Mouse (Mus musculus): Measurements from ENCODE around the gene Plpp6. TPM values are rescaled to one million over a fixed set of nuclear protein-coding genes. Genes with fewer than 3 reads are reported as not detected.

Plpp6 gene
- polyA plus RNA-seq (2015; fragmentation: Nextera tagmentation; extraction: Ambion mirVana): 6.0 and 6.4 TPM in 2 replicates

DNA sequence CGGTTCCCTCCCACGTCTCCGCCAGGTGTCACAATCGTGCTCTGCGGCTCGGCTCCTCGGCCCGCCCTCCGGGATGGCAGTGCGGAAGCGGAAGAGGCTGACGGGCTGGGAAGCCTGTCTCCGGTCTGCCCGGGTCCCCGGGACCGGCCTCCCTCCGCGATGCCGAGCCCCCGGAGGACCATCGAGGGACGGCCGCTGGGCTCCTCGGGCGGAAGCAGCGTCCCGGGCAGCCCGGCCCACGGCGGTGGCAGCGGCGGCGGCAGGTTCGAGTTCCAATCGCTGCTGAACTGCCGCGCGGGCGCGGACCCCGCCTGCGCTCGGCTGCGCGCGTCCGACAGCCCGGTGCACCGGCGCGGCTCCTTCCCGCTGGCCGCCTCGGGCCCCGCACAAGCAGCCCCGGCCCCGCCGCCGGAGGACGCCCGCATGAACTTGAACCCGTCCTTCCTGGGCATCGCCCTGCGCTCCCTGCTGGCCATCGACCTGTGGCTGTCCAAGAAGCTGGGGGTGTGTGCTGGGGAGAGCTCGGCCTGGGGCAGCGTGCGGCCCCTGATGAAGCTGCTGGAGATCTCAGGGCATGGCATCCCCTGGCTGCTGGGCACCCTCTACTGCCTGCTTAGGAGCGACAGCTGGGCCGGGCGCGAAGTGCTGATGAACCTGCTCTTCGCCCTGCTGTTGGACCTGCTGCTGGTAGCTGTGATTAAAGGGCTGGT lies at the start of gene Plpp6:
Gene Plpp6 (plus strand): TSS at position 112 of the 710 bp plus-strand sequence.
- WGBS: under 1% methylated on average over 73 of the region's 73 CpGs
- H3K9ac ChIP-seq: peak within 1 kb of the TSS; percentile 94
- H3K27ac ChIP-seq (replicated peaks): peak within 1 kb of the TSS; percentile 83
- no peaks in the 10 kb centered on the region for H3K9me3 ChIP-seq
- 0 out of 2 replicates have a peak, but pooled peaks cover 3% of the 10 kb centered on the region for H3K36me3 ChIP-seq
- ATAC-seq (ENCODE audit: extremely low read depth, insufficient number of reproducible peaks, low FRiP score, low TSS enrichment): 0 out of 2 replicates have a peak, but pooled peaks have one; percentile 63
- peak within 1 kb of the TSS; percentile 82 for H3K4me2 ChIP-seq
- H3K4me3 ChIP-seq: peak within 1 kb of the TSS; percentile 91
- H3K27me3 ChIP-seq (replicated peaks): no peaks in the 10 kb centered on the region
- H3K4me1 ChIP-seq: peaks cover 45% of the 10 kb centered on the region

GRCm38 (mm10) chr19:28914598-28914997 lies 49.2 kb upstream of the Plpp6 start:
- no peak overlapping the region for H3K4me3 ChIP-seq
- H3K9ac ChIP-seq: no peak overlapping the region
- ATAC-seq (ENCODE audit: extremely low read depth, insufficient number of reproducible peaks, low FRiP score, low TSS enrichment): no peak
- H3K36me3 ChIP-seq: no peaks in the 10 kb centered on the region
- peaks cover 11% of the 10 kb centered on the region for H3K4me1 ChIP-seq
- no peaks in the 10 kb centered on the region for H3K27me3 ChIP-seq (replicated peaks)
- H3K27ac ChIP-seq (replicated peaks): no peak overlapping the region
- H3K4me2 ChIP-seq: no peak overlapping the region
- H3K9me3 ChIP-seq: no peaks in the 10 kb centered on the region
- WGBS: 69% methylated on average over 6 of the region's 6 CpGs

DNA sequence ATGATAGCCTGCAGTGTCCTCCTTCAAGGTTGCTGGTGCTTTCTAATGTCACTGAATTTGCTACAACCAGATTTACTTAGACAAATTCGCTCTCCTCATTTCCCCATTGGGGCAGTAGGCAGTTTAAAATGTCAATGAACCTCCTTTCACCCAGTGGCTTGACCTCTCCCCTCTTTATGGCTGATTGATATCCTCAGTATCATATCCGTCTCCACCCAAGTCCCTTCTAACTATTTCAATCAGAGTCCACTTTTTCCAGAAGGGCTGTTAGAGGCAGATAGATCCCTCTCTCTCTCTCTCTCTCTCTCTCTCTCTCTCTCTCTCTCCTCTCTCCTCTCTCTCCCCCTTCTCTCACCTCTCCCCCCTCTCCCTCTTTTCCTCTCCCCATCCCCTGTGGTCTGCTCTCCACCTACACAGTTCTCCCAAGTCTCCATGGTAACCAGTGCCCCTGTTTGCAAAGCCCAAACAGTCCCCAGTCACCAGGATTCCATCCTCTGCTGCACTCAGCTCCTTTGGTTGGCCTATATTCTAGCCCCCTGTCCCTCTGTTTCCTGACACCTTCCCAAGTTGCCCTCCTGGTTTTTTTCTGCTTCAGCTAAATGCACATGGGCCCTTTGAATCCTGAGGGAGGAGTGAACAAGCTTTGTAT lies 48.0 kb upstream of the Plpp6 start:
- WGBS: 78% methylated on average over 2 of the region's 2 CpGs
- Histone ChIP-seq H3K4me1 (peaks cover 11% of the 10 kb centered on the region), H3K9me3 (no peaks in the 10 kb centered on the region)

GRCm38 (mm10) chr19:28916492-28916891 lies 47.3 kb upstream of the Plpp6 start:
- ATAC-seq (ENCODE audit: extremely low read depth, insufficient number of reproducible peaks, low FRiP score, low TSS enrichment): no peak
- Histone ChIP-seq H3K36me3 (no peaks in the 10 kb centered on the region), H3K9me3 (no peaks in the 10 kb centered on the region), H3K9ac (no peak overlapping the region), H3K27me3 (replicated peaks) (no peaks in the 10 kb centered on the region), H3K4me1 (peaks cover 11% of the 10 kb centered on the region), H3K4me2 (no peak overlapping the region), H3K4me3 (no peak overlapping the region), H3K27ac (replicated peaks) (no peak overlapping the region)
- WGBS: 55% methylated on average over 4 of the region's 4 CpGs

More for the DNA sequence above, 48.0 kb upstream of the Plpp6 start:
- Histone ChIP-seq H3K4me2 (no peak overlapping the region), H3K9ac (no peak overlapping the region), H3K27me3 (replicated peaks) (no peaks in the 10 kb centered on the region), H3K4me3 (no peak overlapping the region), H3K36me3 (no peaks in the 10 kb centered on the region), H3K27ac (replicated peaks) (no peak overlapping the region)
- ATAC-seq (ENCODE audit: extremely low read depth, insufficient number of reproducible peaks, low FRiP score, low TSS enrichment): no peak

- H3K4me3 ChIP-seq: no peak overlapping the region
- no peak overlapping the region for H3K27ac ChIP-seq (replicated peaks)
- H3K36me3 ChIP-seq: no peaks in the 10 kb centered on the region
- H3K9ac ChIP-seq: no peak overlapping the region
- ATAC-seq (ENCODE audit: extremely low read depth, insufficient number of reproducible peaks, low FRiP score, low TSS enrichment): no peak
- H3K9me3 ChIP-seq: no peaks in the 10 kb centered on the region
- H3K4me2 ChIP-seq: no peak overlapping the region
- peaks cover 11% of the 10 kb centered on the region for H3K4me1 ChIP-seq
- WGBS: 77% methylated on average over 5 of the region's 5 CpGs
- no peaks in the 10 kb centered on the region for H3K27me3 ChIP-seq (replicated peaks)
These were observed 45.9 kb upstream of the Plpp6 start for GRCm38 (mm10) chr19:28917839-28918238.

GRCm38 (mm10) chr19:28926366-28926765 lies 37.4 kb upstream of the Plpp6 start:
- Histone ChIP-seq H3K9me3 (0 out of 2 replicates have a peak, but pooled peaks cover 3% of the 10 kb centered on the region), H3K4me2 (no peak overlapping the region), H3K9ac (no peak overlapping the region), H3K27me3 (replicated peaks) (no peaks in the 10 kb centered on the region), H3K4me3 (no peak overlapping the region), H3K36me3 (no peaks in the 10 kb centered on the region), H3K4me1 (peaks cover 12% of the 10 kb centered on the region), H3K27ac (replicated peaks) (no peak overlapping the region)
- no peak for ATAC-seq (ENCODE audit: extremely low read depth, insufficient number of reproducible peaks, low FRiP score, low TSS enrichment)
- WGBS: 84% methylated on average over 5 of the region's 5 CpGs

DNA sequence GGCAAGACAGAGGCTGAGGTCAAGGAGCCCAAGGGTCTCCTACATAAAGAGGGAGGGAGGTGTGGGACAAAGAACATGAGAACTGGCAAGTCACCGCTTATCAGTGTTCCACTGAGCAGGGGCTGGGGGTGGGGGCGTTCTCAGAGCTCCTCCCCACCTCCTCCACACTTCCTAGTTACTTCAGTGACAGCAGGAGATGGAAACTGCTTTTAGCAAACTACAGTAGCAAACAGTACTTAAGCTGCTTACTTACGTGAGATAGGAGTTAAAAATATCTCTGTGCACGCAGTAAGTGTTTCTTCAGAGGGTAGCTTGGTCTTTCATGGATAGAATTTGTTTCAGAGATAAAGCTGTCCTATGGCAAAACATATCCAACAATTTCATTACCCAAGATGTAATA lies 36.4 kb upstream of the Plpp6 start:
- Histone ChIP-seq H3K4me1 (peaks cover 12% of the 10 kb centered on the region), H3K4me2 (no peak overlapping the region), H3K4me3 (no peak overlapping the region), H3K27me3 (replicated peaks) (no peaks in the 10 kb centered on the region), H3K27ac (replicated peaks) (peak overlapping the region; percentile 37), H3K9ac (no peak overlapping the region; the same call in 1 of the 2 replicates), H3K36me3 (no peaks in the 10 kb centered on the region), H3K9me3 (0 out of 2 replicates have a peak, but pooled peaks cover 3% of the 10 kb centered on the region)
- no peak for ATAC-seq (ENCODE audit: extremely low read depth, insufficient number of reproducible peaks, low FRiP score, low TSS enrichment)
- WGBS: 10% methylated on average over 4 of the region's 4 CpGs

DNA sequence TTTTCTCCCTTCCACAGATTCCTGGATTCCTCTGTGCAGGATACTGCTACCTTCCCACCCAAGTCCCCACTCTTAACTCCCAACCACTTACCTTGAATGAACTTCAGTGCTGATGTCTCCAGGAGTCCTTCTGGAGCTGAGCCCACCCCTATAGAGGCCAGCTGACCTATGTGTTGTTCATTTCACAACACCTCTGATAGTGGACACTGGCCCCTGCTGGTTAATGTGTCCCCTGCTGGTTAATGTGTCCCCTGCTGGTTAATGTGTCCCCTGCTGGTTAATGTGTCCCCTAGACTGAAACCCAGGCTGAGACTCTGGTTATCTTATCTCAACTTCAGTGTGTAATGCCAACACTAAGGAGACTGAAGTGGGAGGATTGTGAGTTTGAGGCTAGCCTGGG lies 34.7 kb upstream of the Plpp6 start:
- peak; percentile 42; the same call in 1 of the 2 replicates for ATAC-seq (ENCODE audit: extremely low read depth, insufficient number of reproducible peaks, low FRiP score, low TSS enrichment)

DNA sequence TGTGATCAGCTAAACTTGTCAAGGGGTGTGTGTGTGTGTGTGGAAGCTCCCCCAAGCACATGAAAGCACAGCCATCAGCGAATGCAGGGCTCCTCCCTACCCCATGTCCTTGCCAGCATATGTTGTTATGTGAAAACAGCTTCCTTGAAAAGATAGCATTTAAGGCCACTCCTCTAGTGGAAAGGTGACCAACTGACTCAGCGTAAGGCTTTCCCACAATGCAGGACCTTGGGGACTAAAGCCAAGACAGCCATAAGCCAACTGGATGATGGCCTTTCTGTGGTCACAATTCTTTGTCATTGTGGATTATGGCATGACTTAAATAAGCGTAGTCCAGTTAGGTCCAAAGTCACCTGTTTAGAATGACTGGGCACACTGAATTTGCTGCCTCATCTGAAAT lies 28.9 kb upstream of the Plpp6 start:
- Histone ChIP-seq H3K36me3 (no peaks in the 10 kb centered on the region), H3K4me2 (no peak overlapping the region), H3K4me1 (peaks cover 2% of the 10 kb centered on the region), H3K27me3 (replicated peaks) (no peaks in the 10 kb centered on the region), H3K27ac (replicated peaks) (no peak overlapping the region), H3K9ac (no peak overlapping the region), H3K9me3 (no peaks in the 10 kb centered on the region), H3K4me3 (no peak overlapping the region)
- no peak for ATAC-seq (ENCODE audit: extremely low read depth, insufficient number of reproducible peaks, low FRiP score, low TSS enrichment)
- 74% methylated on average over 3 of the region's 3 CpGs for WGBS

More for the DNA sequence above, 34.7 kb upstream of the Plpp6 start:
- Histone ChIP-seq H3K4me1 (peaks cover 12% of the 10 kb centered on the region), H3K4me3 (no peak overlapping the region), H3K9ac (no peak overlapping the region), H3K4me2 (no peak overlapping the region), H3K36me3 (no peaks in the 10 kb centered on the region), H3K9me3 (0 out of 2 replicates have a peak, but pooled peaks cover 3% of the 10 kb centered on the region), H3K27ac (replicated peaks) (no peak overlapping the region), H3K27me3 (replicated peaks) (no peaks in the 10 kb centered on the region)

DNA sequence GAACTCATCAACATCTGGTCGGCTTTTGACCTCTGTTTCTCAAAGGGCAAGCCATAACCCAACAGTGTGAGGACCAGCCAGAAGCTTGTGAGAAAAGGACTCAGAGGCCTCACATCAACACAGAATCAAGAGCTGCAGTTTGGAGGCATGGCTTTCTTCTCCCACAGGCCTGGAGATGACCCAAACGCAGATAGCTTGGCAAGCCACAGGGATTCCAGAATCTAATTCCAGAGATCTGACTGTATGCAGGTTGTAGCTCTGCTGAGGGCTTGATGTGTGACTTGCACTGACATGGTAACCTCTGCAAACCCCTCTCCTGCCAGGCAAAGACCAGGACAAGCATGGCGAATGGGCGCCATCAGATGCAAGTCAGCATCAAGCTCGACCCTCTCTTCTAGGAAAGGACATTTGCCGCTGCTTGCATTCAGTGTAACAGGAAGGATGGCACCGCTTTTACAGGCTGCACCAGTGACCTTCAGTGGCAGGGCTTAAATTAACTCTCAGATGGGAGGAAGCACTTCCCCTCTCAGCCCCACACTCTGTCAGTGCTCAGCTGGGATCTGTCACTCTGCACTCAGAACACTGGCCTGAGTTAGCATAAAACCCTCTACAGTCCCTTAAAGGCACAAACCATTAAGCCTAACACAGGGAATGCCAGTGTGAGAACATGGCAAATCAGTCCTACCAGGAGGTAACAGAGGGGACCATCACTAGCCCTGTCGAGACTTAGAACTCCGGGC lies 23.4 kb upstream of the Plpp6 start:
- ATAC-seq (ENCODE audit: extremely low read depth, insufficient number of reproducible peaks, low FRiP score, low TSS enrichment): peak; percentile 54; the same call in 1 of the 2 replicates
- Histone ChIP-seq H3K27me3 (replicated peaks) (no peaks in the 10 kb centered on the region), H3K9me3 (no peaks in the 10 kb centered on the region), H3K4me1 (peaks cover 23% of the 10 kb centered on the region), H3K27ac (replicated peaks) (peak overlapping the region; percentile 86), H3K9ac (peak overlapping the region; percentile 16; the same call in 1 of the 2 replicates), H3K4me3 (no peak overlapping the region), H3K36me3 (no peaks in the 10 kb centered on the region), H3K4me2 (peak overlapping the region; percentile 35)
- WGBS: 34% methylated on average over 9 of the region's 9 CpGs

DNA sequence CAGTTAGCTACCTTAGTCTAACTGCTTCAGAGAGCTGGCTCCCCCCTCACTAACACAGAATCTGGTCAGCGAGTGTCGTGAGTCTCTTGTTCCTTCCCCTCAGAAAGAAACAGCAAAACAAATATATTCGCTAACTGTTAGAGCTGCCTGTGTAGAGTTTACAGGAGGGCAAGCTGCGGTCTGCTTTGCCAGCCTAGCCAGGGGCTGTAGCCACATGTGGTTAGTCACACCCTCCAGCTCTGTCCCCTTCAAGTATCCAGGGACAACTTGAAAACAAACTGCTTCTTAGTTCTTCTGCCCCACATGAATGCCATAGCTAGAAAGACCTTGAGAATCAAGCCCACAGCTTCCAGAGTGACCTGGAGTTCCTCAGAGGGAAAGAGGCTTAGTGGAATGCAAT lies 22.5 kb upstream of the Plpp6 start:
- H3K27me3 ChIP-seq (replicated peaks): no peaks in the 10 kb centered on the region
- no peak overlapping the region for H3K9ac ChIP-seq
- no peak overlapping the region for H3K4me3 ChIP-seq
- no peak overlapping the region for H3K4me2 ChIP-seq
- whole genome bisulfite sequencing: 49% methylated on average over 4 of the region's 4 CpGs
- peak overlapping the region; percentile 86 for H3K27ac ChIP-seq (replicated peaks)
- no peaks in the 10 kb centered on the region for H3K9me3 ChIP-seq
- H3K4me1 ChIP-seq: peaks cover 26% of the 10 kb centered on the region
- H3K36me3 ChIP-seq: no peaks in the 10 kb centered on the region
- ATAC-seq (ENCODE audit: extremely low read depth, insufficient number of reproducible peaks, low FRiP score, low TSS enrichment): no peak
